Mouse (Mus musculus): ENCODE results near the gene Svopl. TPM values are rescaled to one million over a fixed set of nuclear protein-coding genes. Genes with fewer than 3 reads are reported as not detected.

Svopl gene
- total RNA-seq, 2 experiments from 2014 or later, result not detected

DNA sequence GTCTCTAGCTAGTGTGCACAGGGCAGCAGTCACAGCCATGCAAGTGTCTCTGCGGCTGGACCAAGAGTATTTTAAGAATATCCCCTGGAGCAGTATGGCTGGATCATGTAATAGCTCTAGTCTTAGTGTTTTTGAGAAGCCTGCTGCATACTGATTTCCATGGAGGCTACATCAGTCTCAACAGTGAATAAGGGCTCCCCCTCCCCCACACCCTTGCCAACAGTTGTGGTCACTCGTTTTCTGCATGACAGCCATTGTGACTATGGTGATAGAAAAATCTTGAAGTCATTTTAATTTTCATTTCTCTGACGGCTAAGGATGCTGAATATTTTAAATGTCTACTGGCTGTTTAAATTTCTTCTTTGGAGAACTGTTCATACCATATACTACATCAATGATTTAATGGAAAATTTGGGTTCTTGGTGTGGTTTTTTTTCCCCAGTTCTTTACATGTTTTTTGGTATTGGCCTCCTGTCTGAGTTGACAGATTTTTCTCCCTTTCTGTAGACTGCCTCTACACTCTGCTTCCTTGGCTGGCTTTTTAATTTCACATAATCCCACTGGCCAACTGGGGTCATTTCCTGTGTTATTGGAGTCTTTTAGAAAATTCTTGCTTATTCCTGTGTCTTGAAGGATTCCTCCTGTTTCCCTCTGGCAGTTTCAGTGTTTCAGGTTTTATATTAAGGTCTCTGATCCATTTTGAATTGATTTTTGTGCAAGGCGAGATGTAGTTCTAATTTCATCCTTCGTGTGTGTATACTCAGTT lies 13.8 kb downstream of the Svopl start:
- no peak for ATAC-seq (replicated peaks; ENCODE audit: poor library complexity)

DNA sequence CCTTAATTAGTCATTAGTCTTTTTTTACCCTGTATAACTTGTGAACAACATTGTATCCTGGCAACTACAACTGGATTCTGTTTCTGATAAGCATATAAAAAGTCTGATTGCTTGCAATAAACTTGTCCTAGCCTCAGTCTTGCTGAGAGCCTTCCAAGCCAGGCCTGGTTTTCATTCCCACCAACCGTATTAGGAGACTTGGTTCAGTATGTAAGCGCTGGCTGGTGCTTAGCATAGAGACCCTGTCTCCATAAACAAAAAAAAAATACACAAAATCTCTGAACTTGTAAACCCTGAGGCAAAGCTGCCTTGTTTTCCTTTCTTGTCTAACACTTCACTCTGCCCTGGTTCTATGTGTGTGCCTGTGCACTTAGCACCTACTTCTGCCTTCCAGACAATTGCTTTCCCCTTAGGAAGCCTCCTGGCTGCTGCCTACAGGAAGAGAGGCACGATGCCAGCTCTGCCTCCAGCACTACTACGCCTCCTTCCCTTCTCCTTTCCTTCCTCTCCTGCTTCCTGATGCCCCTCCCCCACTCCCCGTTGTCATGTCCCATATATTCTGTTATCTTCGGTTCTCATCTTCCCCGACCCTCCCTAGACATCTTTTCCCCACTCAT lies 14.8 kb downstream of the Svopl start:
- no peak for ATAC-seq (replicated peaks; ENCODE audit: poor library complexity)

DNA sequence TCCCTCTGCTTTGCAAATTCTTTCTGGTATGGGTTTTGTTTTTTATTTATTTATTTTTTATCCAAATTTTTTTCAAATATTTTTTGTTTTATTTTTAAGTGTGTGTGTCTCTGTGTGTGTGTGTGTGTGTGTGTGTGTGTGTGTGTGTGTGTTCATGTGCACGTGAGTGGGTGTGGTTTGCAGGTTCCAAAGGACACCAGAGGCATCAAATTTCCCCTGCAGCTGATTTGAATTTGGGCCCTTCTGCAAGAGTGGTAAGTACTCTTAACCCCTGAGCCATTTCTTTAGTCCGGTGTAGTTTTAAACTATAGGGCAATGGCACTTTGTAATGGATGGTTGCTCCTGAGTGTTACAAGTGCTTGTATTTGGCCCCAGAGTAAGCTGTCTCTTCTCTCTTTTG lies 18.6 kb downstream of the Svopl start:
- no peak for ATAC-seq (replicated peaks; ENCODE audit: poor library complexity)

DNA sequence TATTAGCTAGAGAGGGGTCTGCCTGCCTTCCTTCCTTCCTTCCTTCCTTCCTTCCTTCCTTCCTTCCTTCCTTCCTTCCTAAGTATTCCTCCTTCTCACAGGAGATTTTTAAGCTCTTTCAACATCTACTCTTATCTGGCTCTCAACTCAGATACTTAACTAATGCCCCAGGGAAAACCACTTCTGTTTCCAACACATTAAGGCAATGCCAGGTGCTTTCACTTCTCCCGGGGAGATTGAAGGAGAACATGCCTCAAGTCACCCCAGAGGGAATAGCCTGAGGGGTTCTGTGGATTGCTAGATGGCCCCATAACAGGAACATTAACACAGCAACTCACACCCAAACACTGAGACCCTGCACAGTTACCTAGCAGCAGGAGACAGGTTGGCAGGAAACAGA lies 19.0 kb downstream of the Svopl start:
- ATAC-seq (replicated peaks; ENCODE audit: poor library complexity), result no peak

DNA sequence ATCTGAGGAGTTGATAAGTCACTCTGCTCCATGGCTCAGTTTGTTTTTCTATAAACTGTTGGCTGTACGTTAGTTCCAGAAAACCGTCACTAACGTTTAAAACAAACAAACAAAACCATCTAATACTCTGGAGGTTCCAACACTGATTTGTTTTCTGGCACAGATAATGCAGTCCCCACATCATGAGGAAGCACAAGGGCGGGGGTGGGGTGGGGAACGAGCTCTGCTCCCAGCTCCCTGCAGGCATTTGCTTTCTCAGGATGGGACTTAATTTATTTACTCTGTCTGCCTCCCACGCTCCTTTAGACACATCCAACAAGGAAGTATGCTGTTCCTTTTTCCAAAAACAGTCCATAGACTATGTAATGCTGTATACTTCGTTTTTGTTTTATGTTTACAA lies 23.5 kb downstream of the Svopl start:
- no peak for ATAC-seq (replicated peaks; ENCODE audit: poor library complexity)

DNA sequence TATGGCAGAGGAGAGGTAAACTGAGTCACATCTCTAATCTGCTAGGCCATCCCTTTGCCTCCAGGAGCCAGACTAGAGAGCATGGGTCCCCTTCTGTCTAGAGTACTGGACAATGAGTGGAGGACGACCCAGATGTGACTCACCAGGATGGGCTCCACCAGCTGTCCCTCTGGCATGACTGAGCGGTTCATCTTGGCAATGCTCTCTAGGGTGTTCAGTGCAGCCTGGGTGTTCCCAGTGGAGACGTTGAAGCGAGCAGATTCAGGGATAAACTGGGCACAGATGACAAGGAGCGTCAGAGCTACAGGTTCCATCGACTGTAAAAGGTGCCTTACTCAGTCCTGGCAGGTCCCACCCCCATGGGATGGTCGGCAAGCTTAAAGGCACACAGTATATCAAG lies 25.4 kb downstream of the Svopl start:
- no peak for ATAC-seq (replicated peaks; ENCODE audit: poor library complexity)

DNA sequence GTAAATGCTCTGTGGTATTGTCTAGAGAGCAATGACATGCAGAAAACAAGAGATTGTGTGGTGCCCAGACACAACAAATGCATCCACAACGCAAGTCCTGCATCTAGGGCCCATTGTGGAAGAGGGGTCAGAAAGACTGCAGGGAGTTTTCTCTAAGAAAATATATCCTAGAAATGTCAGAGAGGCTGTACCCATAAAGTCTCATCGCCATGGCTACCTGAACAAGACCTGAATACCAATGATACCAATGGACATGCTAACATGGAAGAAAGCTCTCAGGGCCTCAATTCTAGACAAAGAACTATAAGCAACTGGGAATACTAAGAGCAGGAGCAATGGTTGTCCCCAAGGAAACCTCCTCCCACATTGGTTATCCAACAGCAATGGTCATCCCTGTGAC lies 34.0 kb downstream of the Svopl start:
- ATAC-seq (replicated peaks; ENCODE audit: poor library complexity), result no peak

DNA sequence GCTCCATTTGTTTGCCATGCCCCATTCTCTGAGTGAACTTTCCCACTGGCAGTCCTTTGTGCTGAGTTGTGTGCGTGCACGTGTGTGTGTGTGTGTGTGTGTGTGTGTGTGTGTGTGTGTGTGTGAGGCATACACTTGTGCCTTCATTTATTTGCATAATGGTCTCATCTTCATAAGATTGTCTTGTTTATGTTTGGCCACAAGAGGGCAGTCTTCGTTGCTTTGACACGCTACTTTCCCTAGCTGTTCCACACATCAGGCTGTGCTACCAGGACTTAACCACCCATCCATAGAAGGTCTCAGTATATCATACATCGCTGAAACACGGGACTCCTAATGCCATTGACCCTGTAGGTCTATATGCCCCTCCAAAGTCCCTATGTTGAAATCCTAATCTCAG lies 39.3 kb downstream of the Svopl start:
- peak; percentile 92 for ATAC-seq (replicated peaks; ENCODE audit: poor library complexity)

DNA sequence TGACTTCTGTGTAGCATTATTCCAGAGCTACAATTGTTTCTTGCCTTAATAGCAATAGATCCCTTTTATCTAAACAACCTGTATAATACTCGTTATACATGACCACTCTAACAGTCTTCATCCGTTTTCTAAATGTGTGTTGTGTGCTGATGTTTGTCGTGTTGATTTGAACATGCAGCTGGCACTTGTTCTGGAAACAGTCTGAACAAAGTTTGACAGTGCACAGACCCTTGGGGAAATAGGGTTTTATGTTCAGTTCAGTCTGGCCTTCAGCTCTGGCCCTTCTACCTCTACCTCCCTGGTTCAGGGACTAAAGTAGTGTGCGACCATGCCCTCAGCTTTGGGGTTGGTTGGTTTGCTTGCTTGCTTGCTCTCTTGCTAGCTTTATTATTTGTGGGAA lies 79.4 kb downstream of the Svopl start:
- no peak for ATAC-seq (replicated peaks; ENCODE audit: poor library complexity)

DNA sequence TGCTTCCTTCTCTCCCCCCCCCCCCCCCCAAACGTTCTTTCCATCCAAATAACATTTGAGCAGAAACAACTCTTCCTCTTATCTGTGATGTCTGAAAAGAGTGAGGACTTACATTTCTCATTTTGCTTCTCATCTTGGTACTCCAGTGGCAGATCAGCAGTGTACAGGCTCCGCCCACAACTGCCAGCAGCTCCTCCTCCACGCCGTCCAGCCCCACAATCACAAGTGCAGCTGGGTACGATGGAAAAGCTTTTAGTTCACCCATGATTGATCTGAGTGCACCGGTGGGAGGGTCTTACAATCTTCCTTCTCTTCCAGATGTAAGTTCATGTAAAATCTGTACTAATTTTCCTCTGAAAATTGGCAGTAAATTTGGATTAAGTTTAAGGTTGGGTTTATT lies 95.5 kb downstream of the Svopl start:
- no peak for ATAC-seq (replicated peaks; ENCODE audit: poor library complexity)

DNA sequence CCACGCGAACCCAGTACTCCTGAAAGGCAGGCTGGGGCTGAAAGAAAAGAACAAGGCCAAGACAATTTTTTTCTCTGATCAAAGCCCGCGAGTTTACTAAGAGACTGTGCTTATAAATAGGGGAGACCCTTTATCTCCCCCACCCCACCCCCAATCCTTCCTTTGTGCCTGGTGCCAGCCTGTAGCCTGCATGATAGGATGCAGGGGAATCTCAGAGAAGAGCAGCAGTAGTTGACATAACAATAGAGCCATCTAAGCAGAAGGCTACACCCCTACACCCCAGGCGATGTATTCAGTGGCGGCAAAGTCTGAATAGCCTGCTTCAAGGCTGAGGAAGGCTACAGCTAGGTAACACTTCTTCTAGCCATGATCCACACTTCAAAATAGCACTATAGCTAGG lies 110.3 kb downstream of the Svopl start:
- no peak for ATAC-seq (replicated peaks; ENCODE audit: poor library complexity)

Other genes with a start within 250 kb of the Svopl start
- 23.4 and 30.3 TPM in 2 replicates for gene Trim24, start 176.2 kb downstream of the Svopl start, total RNA-seq (2015)
- gene Trim24, start 176.2 kb downstream of the Svopl start, total RNA-seq (2017), result 12.0 and 22.4 TPM in 2 replicates
- gene Tmem213, start 62.3 kb upstream of the Svopl start, total RNA-seq (2015), result not detected in 2 replicates
- not detected in 2 replicates for gene Tmem213, start 62.3 kb upstream of the Svopl start, total RNA-seq (2017)
- not detected in 2 replicates for gene Atp6v0a4, start 77.6 kb upstream of the Svopl start, total RNA-seq (2015)
- gene Atp6v0a4, start 77.6 kb upstream of the Svopl start, total RNA-seq (2017), result not detected in 2 replicates
- 1.7 and 2.3 TPM in 2 replicates for gene D630045J12Rik, start 207.0 kb upstream of the Svopl start, total RNA-seq (2015)
- 0.54 and 1.1 TPM in 2 replicates for gene D630045J12Rik, start 207.0 kb upstream of the Svopl start, total RNA-seq (2017)